Mouse (Mus musculus): ENCODE results near the gene Slc43a1. TPM values are rescaled to one million over a fixed set of nuclear protein-coding genes. Genes with fewer than 3 reads are reported as not detected.
A peak's percentile ranks its signal among the peaks of the same experiment; 100 is the strongest.
"Not testable (repeated sequence)": the region's sequence is repeated elsewhere in the genome, so short reads cannot be mapped to it uniquely, and the experiment has no call there.

Gene Slc43a1
- 16.8 and 18.9 TPM in 2 replicates for polyA plus RNA-seq (2015; fragmentation: Nextera tagmentation; extraction: Ambion mirVana)

GRCm38 (mm10) chr2:84838593-84838949, at the start of gene Slc43a1:
Slc43a1 (plus strand) TSS chr2:84838850.
- ATAC-seq (ENCODE audit: low FRiP score, low read depth): no peak
- Histone ChIP-seq H3K36me3 (no peaks in the 10 kb centered on the region), H3K4me3 (peak within 1 kb of the TSS; percentile 73), H3K27me3 (peaks cover 11% of the 10 kb centered on the region), H3K27ac (peak within 1 kb of the TSS; percentile 90), H3K9me3 (no peaks in the 10 kb centered on the region), H3K4me2 (replicated peaks) (peak within 1 kb of the TSS; percentile 95), H3K4me1 (peaks cover 31% of the 10 kb centered on the region), H3K9ac (peak within 1 kb of the TSS; percentile 81)
- 14% methylated on average over 10 of the region's 10 CpGs for WGBS

- H3K4me3 ChIP-seq: no peak overlapping the region
- H3K4me1 ChIP-seq: no peaks in the 10 kb centered on the region
- H3K9ac ChIP-seq: no peak overlapping the region
- H3K27ac ChIP-seq: no peak overlapping the region
- no peak for ATAC-seq (ENCODE audit: low FRiP score, low read depth)
- no peak overlapping the region for H3K4me2 ChIP-seq (replicated peaks)
- H3K27me3 ChIP-seq: no peaks in the 10 kb centered on the region
- no peaks in the 10 kb centered on the region for H3K9me3 ChIP-seq
- no peaks in the 10 kb centered on the region for H3K36me3 ChIP-seq
- 50% methylated on average over 9 of the region's 9 CpGs for WGBS
Measured at GRCm38 (mm10) chr2:84790418-84790817, 48.2 kb upstream of the Slc43a1 start.

GRCm38 (mm10) chr2:84792516-84792915, 46.1 kb upstream of the Slc43a1 start:
- Histone ChIP-seq H3K4me1 (no peaks in the 10 kb centered on the region), H3K27me3 (no peaks in the 10 kb centered on the region), H3K9ac (no peak overlapping the region), H3K4me3 (no peak overlapping the region), H3K9me3 (no peaks in the 10 kb centered on the region), H3K4me2 (replicated peaks) (no peak overlapping the region), H3K36me3 (no peaks in the 10 kb centered on the region), H3K27ac (no peak overlapping the region)
- ATAC-seq (ENCODE audit: low FRiP score, low read depth): no peak
- WGBS: 85% methylated on average over 3 of the region's 3 CpGs

- no peak overlapping the region for H3K4me2 ChIP-seq (replicated peaks)
- no peaks in the 10 kb centered on the region for H3K4me1 ChIP-seq
- H3K27me3 ChIP-seq: no peaks in the 10 kb centered on the region
- ATAC-seq (ENCODE audit: low FRiP score, low read depth): no peak
- H3K4me3 ChIP-seq: no peak overlapping the region
- 82% methylated on average over 3 of the region's 3 CpGs for WGBS
- no peaks in the 10 kb centered on the region for H3K9me3 ChIP-seq
- no peaks in the 10 kb centered on the region for H3K36me3 ChIP-seq
- no peak overlapping the region for H3K27ac ChIP-seq
- no peak overlapping the region for H3K9ac ChIP-seq
Measured at GRCm38 (mm10) chr2:84793154-84793553, 45.5 kb upstream of the Slc43a1 start.

GRCm38 (mm10) chr2:84793871-84794270, 44.8 kb upstream of the Slc43a1 start:
- no peaks in the 10 kb centered on the region for H3K9me3 ChIP-seq
- ATAC-seq (ENCODE audit: low FRiP score, low read depth): no peak
- no peak overlapping the region for H3K4me3 ChIP-seq
- WGBS: 83% methylated on average over 3 of the region's 3 CpGs
- H3K9ac ChIP-seq: no peak overlapping the region
- H3K36me3 ChIP-seq: no peaks in the 10 kb centered on the region
- H3K4me1 ChIP-seq: no peaks in the 10 kb centered on the region
- no peak overlapping the region for H3K4me2 ChIP-seq (replicated peaks)
- no peak overlapping the region for H3K27ac ChIP-seq
- H3K27me3 ChIP-seq: no peaks in the 10 kb centered on the region

GRCm38 (mm10) chr2:84797833-84798492, 40.7 kb upstream of the Slc43a1 start:
- H3K9ac ChIP-seq: peak overlapping the region; percentile 71
- peak; percentile 54 for ATAC-seq (ENCODE audit: low FRiP score, low read depth)
- peak overlapping the region; percentile 59 for H3K4me3 ChIP-seq
- H3K4me2 ChIP-seq (replicated peaks): peak overlapping the region; percentile 94
- no peaks in the 10 kb centered on the region for H3K9me3 ChIP-seq
- H3K36me3 ChIP-seq: no peaks in the 10 kb centered on the region
- 11% methylated on average over 13 of the region's 13 CpGs for WGBS
- H3K4me1 ChIP-seq: no peaks in the 10 kb centered on the region
- H3K27me3 ChIP-seq: no peaks in the 10 kb centered on the region
- H3K27ac ChIP-seq: no peak overlapping the region

GRCm38 (mm10) chr2:84798493-84798921, 40.1 kb upstream of the Slc43a1 start, which contains the start of gene Ube2l6:
Ube2l6 (plus strand) TSS chr2:84798828.
- H3K9me3 ChIP-seq: no peaks in the 10 kb centered on the region
- H3K4me3 ChIP-seq: peak within 1 kb of the TSS; percentile 59
- peak within 1 kb of the TSS; percentile 71 for H3K9ac ChIP-seq
- no peaks in the 10 kb centered on the region for H3K27me3 ChIP-seq
- 1% methylated on average over 21 of the region's 21 CpGs for WGBS
- no peaks in the 10 kb centered on the region for H3K4me1 ChIP-seq
- ATAC-seq (ENCODE audit: low FRiP score, low read depth): peak; percentile 82
- H3K36me3 ChIP-seq: no peaks in the 10 kb centered on the region
- H3K27ac ChIP-seq: no peak within 1 kb of the TSS
- peak within 1 kb of the TSS; percentile 94 for H3K4me2 ChIP-seq (replicated peaks)

- ATAC-seq (ENCODE audit: low FRiP score, low read depth): peak; percentile 29; the same call in 1 of the 2 replicates
- Histone ChIP-seq H3K4me1 (no peaks in the 10 kb centered on the region), H3K27me3 (no peaks in the 10 kb centered on the region), H3K36me3 (no peaks in the 10 kb centered on the region), H3K27ac (no peak overlapping the region), H3K9me3 (no peaks in the 10 kb centered on the region), H3K4me2 (replicated peaks) (peak overlapping the region; percentile 94), H3K4me3 (peak overlapping the region; percentile 59), H3K9ac (peak overlapping the region; percentile 71)
- WGBS: under 1% methylated on average over 16 of the region's 16 CpGs
Measured at GRCm38 (mm10) chr2:84799041-84799561, 39.5 kb upstream of the Slc43a1 start.

GRCm38 (mm10) chr2:84800304-84800703, 38.3 kb upstream of the Slc43a1 start:
- no peak for ATAC-seq (ENCODE audit: low FRiP score, low read depth)
- 79% methylated on average over 4 of the region's 4 CpGs for WGBS
- no peaks in the 10 kb centered on the region for H3K9me3 ChIP-seq

GRCm38 (mm10) chr2:84801223-84801622, 37.4 kb upstream of the Slc43a1 start:
- not testable (repeated sequence) for H3K27ac ChIP-seq; H3K36me3 ChIP-seq; H3K27me3 ChIP-seq; H3K9ac ChIP-seq; H3K9me3 ChIP-seq; H3K4me1 ChIP-seq; H3K4me3 ChIP-seq; H3K4me2 ChIP-seq (replicated peaks); ATAC-seq (ENCODE audit: low FRiP score, low read depth)
- whole genome bisulfite sequencing: 78% methylated on average over 5 of the region's 5 CpGs

More at GRCm38 (mm10) chr2:84800304-84800703, 38.3 kb upstream of the Slc43a1 start:
- Histone ChIP-seq H3K4me2 (replicated peaks) (no peak overlapping the region), H3K4me3 (no peak overlapping the region), H3K36me3 (no peaks in the 10 kb centered on the region), H3K27ac (no peak overlapping the region), H3K27me3 (no peaks in the 10 kb centered on the region), H3K9ac (no peak overlapping the region), H3K4me1 (no peaks in the 10 kb centered on the region)

- Histone ChIP-seq H3K27me3 (no peaks in the 10 kb centered on the region), H3K4me2 (replicated peaks) (no peak overlapping the region), H3K36me3 (no peaks in the 10 kb centered on the region), H3K4me3 (no peak overlapping the region), H3K27ac (no peak overlapping the region), H3K9ac (no peak overlapping the region), H3K4me1 (no peaks in the 10 kb centered on the region), H3K9me3 (no peaks in the 10 kb centered on the region)
- ATAC-seq (ENCODE audit: low FRiP score, low read depth): no peak
- WGBS: 87% methylated on average over 7 of the region's 7 CpGs
Measured at GRCm38 (mm10) chr2:84803963-84804362, 34.7 kb upstream of the Slc43a1 start.

- H3K4me1 ChIP-seq: peaks cover 6% of the 10 kb centered on the region; the same call in 1 of the 2 replicates
- no peak overlapping the region for H3K4me2 ChIP-seq (replicated peaks)
- ATAC-seq (ENCODE audit: low FRiP score, low read depth): no peak
- no peak overlapping the region for H3K4me3 ChIP-seq
- no peak overlapping the region for H3K27ac ChIP-seq
- no peaks in the 10 kb centered on the region for H3K9me3 ChIP-seq
- WGBS: 53% methylated on average over 5 of the region's 5 CpGs
- no peak overlapping the region for H3K9ac ChIP-seq
- H3K36me3 ChIP-seq: no peaks in the 10 kb centered on the region
- no peaks in the 10 kb centered on the region for H3K27me3 ChIP-seq
Measured at GRCm38 (mm10) chr2:84806546-84806945, 32.1 kb upstream of the Slc43a1 start.

GRCm38 (mm10) chr2:84809330-84809729, 29.3 kb upstream of the Slc43a1 start:
- Histone ChIP-seq H3K4me2 (replicated peaks) (no peak overlapping the region), H3K9ac (no peak overlapping the region), H3K9me3 (no peaks in the 10 kb centered on the region), H3K27ac (no peak overlapping the region), H3K4me1 (peaks cover 6% of the 10 kb centered on the region; the same call in 1 of the 2 replicates), H3K36me3 (no peaks in the 10 kb centered on the region), H3K4me3 (no peak overlapping the region), H3K27me3 (no peaks in the 10 kb centered on the region)
- ATAC-seq (ENCODE audit: low FRiP score, low read depth): no peak

Measured in limb, embryonic 13.5 days (tissue).